23 mouse cellular contexts compared by ENCODE assay signal in genomic region chr10:14454481-14454880, GRCm38 (mm10).
DNase-seq lines count a peak whose midpoint lies in the region; ATAC-seq and TF ChIP-seq lines count a peak whose summit lies in the region.
"Had no signal": no experiment of that assay in that cellular context is flagged by ENCODE, and none has a peak within 500 bp of the region (broad histone marks: within the 10 kb centered on the region; RNA-seq: fewer than 3 reads in every experiment).

No protein-coding gene starts in this region.

- peak overlapping the region; percentile 7; the same call in 1 of the 2 replicates for H3K27ac ChIP-seq in heart, embryonic 12.5 days (ENCODE audit: poor library complexity, severe bottlenecking)
- H3K27ac ChIP-seq in kidney, postnatal 0 days: no peak overlapping the region
- peak overlapping the region; percentile 30; the same call in 1 of the 2 replicates for H3K27ac ChIP-seq in lung, embryonic 14.5 days (ENCODE audit: low read depth)
- H3K27ac ChIP-seq in limb, embryonic 14.5 days (replicated peaks; ENCODE audit: low read depth, low read length): no peak overlapping the region
- H3K27ac ChIP-seq: heart, embryonic 15.5 days; hindbrain, embryonic 13.5 days; layer of hippocampus, adult 2 months; neural tube, embryonic 13.5 days had no signal

- no peak overlapping the region for H3K4me3 ChIP-seq in heart, embryonic 12.5 days
- no peak overlapping the region for H3K4me3 ChIP-seq in kidney, postnatal 0 days (replicated peaks; ENCODE audit: low read depth, low read length)
- no peak overlapping the region for H3K4me3 ChIP-seq in lung, embryonic 14.5 days (ENCODE audit: low read depth, low read length)
- no peak overlapping the region for H3K4me3 ChIP-seq in limb, embryonic 14.5 days (replicated peaks; ENCODE audit: low read length)
- H3K4me3 ChIP-seq: heart, embryonic 15.5 days; hindbrain, embryonic 13.5 days; layer of hippocampus, adult 2 months; neural tube, embryonic 13.5 days had no signal

- intact Hi-C loops in heart, postnatal 36 days (cut with DNase I): no loop called here

- no peak for TF ChIP-seq POLR2A in limb, embryonic 14.5 days (IDR thresholded peaks at IDR 0.05; ENCODE audit: borderline replicate concordance, extremely low read depth, insufficient read depth, insufficient read length)

- 74% methylated on average over 4 of the region's 4 CpGs for WGBS in heart, embryonic 12.5 days
- 37% methylated on average over 4 of the region's 4 CpGs for WGBS in kidney, postnatal 0 days
- WGBS in lung, embryonic 14.5 days: 47% methylated on average over 4 of the region's 4 CpGs
- 31% methylated on average over 4 of the region's 4 CpGs for WGBS in limb, embryonic 14.5 days

- H3K36me3 ChIP-seq in heart, embryonic 12.5 days: no peaks in the 10 kb centered on the region
- no peaks in the 10 kb centered on the region for H3K36me3 ChIP-seq in kidney, postnatal 0 days (ENCODE audit: insufficient read depth, low read length)
- H3K36me3 ChIP-seq in lung, embryonic 14.5 days (ENCODE audit: insufficient read depth): no peaks in the 10 kb centered on the region
- no peaks in the 10 kb centered on the region for H3K36me3 ChIP-seq in limb, embryonic 14.5 days (ENCODE audit: control insufficient read depth, insufficient read depth, low read length)
- H3K36me3 ChIP-seq: G1E; heart, embryonic 15.5 days; hindbrain, embryonic 13.5 days; neural tube, embryonic 13.5 days had no signal

- no peak for TF ChIP-seq CTCF in kidney, postnatal 0 days (IDR thresholded peaks at IDR 0.05; ENCODE audit: low read depth)
- TF ChIP-seq CTCF in lung, embryonic 14.5 days (IDR thresholded peaks at IDR 0.05; ENCODE audit: low read depth): no peak

- H3K9ac ChIP-seq in heart, embryonic 12.5 days: no peak overlapping the region
- H3K9ac ChIP-seq in kidney, postnatal 0 days (ENCODE audit: low read depth, low read length): no peak overlapping the region
- H3K9ac ChIP-seq in lung, embryonic 14.5 days: no peak overlapping the region
- H3K9ac ChIP-seq in limb, embryonic 14.5 days (ENCODE audit: low read depth, low read length, severe bottlenecking): no peak overlapping the region
- H3K9ac ChIP-seq: heart, embryonic 15.5 days; hindbrain, embryonic 13.5 days; neural tube, embryonic 13.5 days had no signal

- no peaks in the 10 kb centered on the region for H3K27me3 ChIP-seq in heart, embryonic 12.5 days (replicated peaks)
- no peaks in the 10 kb centered on the region for H3K27me3 ChIP-seq in kidney, postnatal 0 days (ENCODE audit: insufficient read depth, low read length)
- H3K27me3 ChIP-seq in lung, embryonic 14.5 days (ENCODE audit: insufficient read depth, low read length): no peaks in the 10 kb centered on the region
- H3K27me3 ChIP-seq in limb, embryonic 14.5 days (ENCODE audit: control insufficient read depth, insufficient read depth, low read length): no peaks in the 10 kb centered on the region
- H3K27me3 ChIP-seq: heart, embryonic 15.5 days; hindbrain, embryonic 13.5 days; neural tube, embryonic 13.5 days had no signal

- H3K4me1 ChIP-seq in heart, embryonic 12.5 days (replicated peaks): no peaks in the 10 kb centered on the region
- H3K4me1 ChIP-seq in kidney, postnatal 0 days (replicated peaks; ENCODE audit: insufficient read depth, low read length): 0 out of 2 replicates have a peak, but pooled peaks cover 5% of the 10 kb centered on the region
- 0 out of 2 replicates have a peak, but pooled peaks cover 3% of the 10 kb centered on the region for H3K4me1 ChIP-seq in lung, embryonic 14.5 days (ENCODE audit: insufficient read depth)
- peaks cover 11% of the 10 kb centered on the region for H3K4me1 ChIP-seq in limb, embryonic 14.5 days (ENCODE audit: control insufficient read depth, insufficient read depth, low read length)
- H3K4me1 ChIP-seq: heart, embryonic 15.5 days; hindbrain, embryonic 13.5 days; neural tube, embryonic 13.5 days had no signal

- H3K9me3 ChIP-seq in heart, embryonic 12.5 days (replicated peaks): no peaks in the 10 kb centered on the region
- no peaks in the 10 kb centered on the region for H3K9me3 ChIP-seq in kidney, postnatal 0 days (replicated peaks; ENCODE audit: low read length)
- H3K9me3 ChIP-seq in lung, embryonic 14.5 days (ENCODE audit: low read depth, low read length): no peaks in the 10 kb centered on the region
- no peaks in the 10 kb centered on the region for H3K9me3 ChIP-seq in limb, embryonic 14.5 days (ENCODE audit: control insufficient read depth, low read length)
- H3K9me3 ChIP-seq: G1E; heart, embryonic 15.5 days; hindbrain, embryonic 13.5 days; neural tube, embryonic 13.5 days had no signal

- ATAC-seq in heart, embryonic 12.5 days (ENCODE audit: insufficient number of reproducible peaks, low FRiP score): no peak
- ATAC-seq in kidney, postnatal 0 days (replicated peaks; ENCODE audit: low FRiP score, low read depth): no peak
- no peak for ATAC-seq in lung, embryonic 14.5 days (ENCODE audit: insufficient read depth)
- peak; percentile 74 for ATAC-seq in limb, embryonic 14.5 days (ENCODE audit: low FRiP score, low read depth)
- ATAC-seq: forebrain, embryonic 14.5 days; lung, postnatal 0 days had no signal

- no peak overlapping the region for H3K4me2 ChIP-seq in heart, embryonic 12.5 days
- H3K4me2 ChIP-seq in kidney, postnatal 0 days (ENCODE audit: low read length): no peak overlapping the region
- no peak overlapping the region for H3K4me2 ChIP-seq in lung, embryonic 14.5 days
- H3K4me2 ChIP-seq in limb, embryonic 14.5 days (replicated peaks; ENCODE audit: low read depth, low read length, severe bottlenecking): no peak overlapping the region
- H3K4me2 ChIP-seq: heart, embryonic 15.5 days; hindbrain, embryonic 13.5 days; liver, embryonic 11.5 days; neural tube, embryonic 13.5 days had no signal

- no peak for DNase-seq in heart, postnatal 36 days
- peak; percentile 89 for DNase-seq in kidney, postnatal 0 days (ENCODE audit: low spot score)
- no peak for DNase-seq in kidney, postnatal 14 days
- DNase-seq in lung, embryonic 14.5 days: peak; percentile 50
- DNase-seq in lung, postnatal 10 days: no peak
- DNase-seq in limb, embryonic 14.5 days (ENCODE audit: low spot score): peak; percentile 49
- DNase-seq: adrenal gland, postnatal 10 days; cerebellum, adult 8-10 months; cerebellum, postnatal 25 days; gastrocnemius, postnatal 14 days; kidney, adult 9 months; midbrain, embryonic 14.5 days; thymus, adult 2 months; thymus, postnatal 36 days had no signal

Comparison
In these comparisons a context has a peak if more than half of its experiments do, and no peak if none do; other contexts are left out.
1. DNase-seq: peak in kidney, postnatal 0 days (single experiment), lung, embryonic 14.5 days (single experiment) and limb, embryonic 14.5 days (single experiment); none in heart, postnatal 36 days (0 of 2), kidney, postnatal 14 days (single experiment) and lung, postnatal 10 days (single experiment).
2. H3K27ac ChIP-seq: peak in heart, embryonic 12.5 days (single experiment) and lung, embryonic 14.5 days (single experiment); none in kidney, postnatal 0 days (single experiment) and limb, embryonic 14.5 days (single experiment).